Mouse (Mus musculus) inflammation-experienced regulatory T-cells, adult 6 months (primary cell): ENCODE results near the gene C2cd4c. TPM values are rescaled to one million over a fixed set of nuclear protein-coding genes. Genes with fewer than 3 reads are reported as not detected.

Experiments
- ATAC-seq: one replicate; pipeline ENCODE4 v1.8.0; 2017
- polyA plus RNA-seq, 3 experiments: library from polyadenylated mRNA; unstranded; fragments of 100-300 nt; shearing (Covaris generic); gene quantifications; one replicate each; pipeline ENCODE4 v1.2.1; 2017

Gene C2cd4c
- polyA plus RNA-seq, 3 experiments from 2014 or later, result not detected

DNA sequence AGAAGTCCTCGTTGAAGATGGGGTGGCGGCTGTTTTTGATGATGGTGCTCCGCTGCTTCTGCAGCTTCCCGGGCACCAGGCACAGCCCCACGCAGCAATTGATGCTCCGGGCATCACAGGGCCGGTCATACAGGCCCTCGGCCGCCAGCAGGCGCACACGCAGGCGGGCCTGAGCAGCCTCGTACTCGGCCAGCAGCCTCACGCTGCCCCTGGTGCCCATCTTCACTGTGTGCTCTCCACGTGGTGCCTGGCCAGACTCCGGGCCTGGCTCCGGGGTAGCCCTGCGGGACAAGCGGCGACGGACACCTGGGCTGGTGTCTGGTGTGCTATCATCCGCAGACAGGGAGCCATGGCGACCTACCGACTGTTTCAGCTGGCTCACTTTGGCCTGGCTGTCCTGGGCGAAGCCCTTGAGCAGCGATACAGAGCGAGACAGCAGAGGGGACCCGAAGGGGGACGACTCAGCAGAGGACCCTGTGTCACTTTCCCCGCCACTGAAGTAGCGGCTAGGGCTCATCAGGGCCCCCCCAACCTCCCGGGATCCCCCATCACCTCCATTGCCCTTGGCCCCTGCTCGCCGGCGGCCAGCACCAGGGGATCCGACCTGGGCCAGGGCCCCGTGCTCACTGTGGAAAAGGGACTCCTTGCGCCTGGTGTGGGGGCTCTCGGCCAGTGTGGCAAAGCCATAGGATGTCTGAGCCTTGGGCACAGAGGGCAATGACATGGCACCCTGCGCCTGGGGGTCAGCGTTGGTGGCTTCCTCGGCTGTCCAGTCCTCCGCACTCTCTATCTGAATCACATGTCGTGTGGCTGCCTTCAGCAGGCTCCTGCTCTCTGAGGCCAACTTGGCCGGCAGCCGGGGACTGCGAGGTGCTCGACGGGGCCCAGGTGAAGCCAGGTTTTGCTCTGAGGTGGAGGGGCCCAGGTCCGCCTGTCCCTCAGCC is 1.4 kb downstream of the C2cd4c start:
- no peak for ATAC-seq

DNA sequence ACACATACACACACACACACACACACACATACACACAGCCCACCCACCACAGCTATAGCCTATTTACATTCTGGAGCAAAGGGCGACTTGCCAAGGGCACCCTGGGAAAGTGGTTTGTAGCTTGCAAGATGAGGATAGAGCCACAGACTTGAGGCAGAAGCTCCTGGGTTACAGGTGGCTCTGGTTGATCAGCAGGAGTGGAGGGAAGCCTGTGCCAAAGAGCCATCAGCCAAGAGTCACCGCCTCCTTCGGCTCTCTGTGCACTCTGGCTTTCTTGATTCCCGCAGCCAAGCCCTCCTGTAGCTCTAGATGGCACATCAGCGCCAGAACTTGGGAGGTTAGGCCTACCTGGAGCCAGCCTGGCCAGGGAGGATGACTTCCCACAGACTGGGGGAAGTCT is 2.5 kb downstream of the C2cd4c start:
- ATAC-seq, result no peak

DNA sequence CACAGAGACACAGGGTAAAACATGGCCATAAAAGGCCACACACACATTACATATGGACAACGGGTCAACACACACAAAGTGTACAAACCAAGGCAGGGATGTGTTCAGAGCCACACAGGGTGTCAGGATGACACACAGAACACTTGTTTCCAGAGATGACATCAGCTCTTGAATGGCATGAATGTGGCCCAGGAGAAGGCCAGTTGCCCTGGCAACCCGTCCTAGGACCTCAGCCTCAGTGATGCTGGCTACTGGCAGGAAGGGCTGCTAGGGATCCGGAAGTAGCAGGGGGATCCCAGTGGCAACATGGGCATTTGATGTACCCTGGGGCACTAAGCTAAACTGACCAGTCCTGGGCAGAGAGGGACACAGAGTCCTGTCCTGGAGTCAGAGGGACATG is 4.5 kb downstream of the C2cd4c start:
- ATAC-seq, result no peak

DNA sequence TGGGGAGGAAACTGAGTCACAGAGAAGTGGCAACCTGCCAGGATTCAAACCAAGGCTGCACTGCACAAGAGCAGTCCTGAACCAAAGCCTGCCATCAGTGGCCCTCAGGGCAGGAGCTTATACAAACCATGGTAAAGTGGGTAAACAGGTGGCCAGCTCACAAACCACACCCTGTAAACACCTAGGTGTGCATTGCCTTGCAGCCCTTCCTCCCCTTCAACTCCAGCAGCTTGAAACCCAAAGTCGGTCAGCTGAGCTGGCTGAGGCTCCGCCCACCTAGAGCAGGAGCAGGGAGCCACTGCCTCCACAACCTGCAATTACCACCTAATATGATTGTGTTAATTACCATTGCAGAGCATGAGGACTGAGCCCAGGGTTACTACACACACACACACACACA is 5.9 kb downstream of the C2cd4c start:
- ATAC-seq, result no peak

DNA sequence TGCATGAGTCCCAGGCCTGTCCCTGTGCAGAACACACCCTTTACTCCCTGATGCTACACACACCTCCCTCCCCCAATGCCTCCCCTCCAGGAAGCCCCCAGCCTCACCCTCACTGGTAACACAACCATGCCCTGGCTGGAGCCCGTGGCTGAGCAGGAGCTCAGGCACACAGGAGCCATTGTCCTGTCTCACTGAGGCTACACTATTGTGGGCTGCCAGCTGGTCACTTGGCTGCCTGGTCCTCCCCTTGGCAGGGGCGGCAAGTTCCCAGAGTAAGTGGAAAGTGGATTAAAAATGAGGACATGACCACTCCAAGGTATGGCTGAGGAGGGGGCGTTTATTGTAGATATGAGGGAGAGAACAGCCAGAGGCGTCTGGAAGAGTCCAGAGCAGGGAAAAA is 7.3 kb downstream of the C2cd4c start:
- no peak for ATAC-seq

DNA sequence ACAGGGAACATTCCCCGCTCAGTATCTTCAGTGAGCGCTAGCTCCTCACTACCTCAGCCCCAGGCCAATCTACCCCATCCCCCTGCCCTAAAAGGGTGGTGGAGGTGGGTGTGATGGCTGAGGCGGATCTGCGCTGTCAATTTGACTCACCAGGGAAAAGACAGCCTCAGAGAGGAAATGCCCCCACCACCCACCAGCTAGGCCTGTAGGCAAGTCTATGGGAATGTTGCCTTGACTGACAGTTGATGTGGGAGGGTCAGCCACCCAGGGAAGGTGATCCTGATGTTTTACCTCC is 15.9 kb downstream of the C2cd4c start:
- no peak for ATAC-seq

DNA sequence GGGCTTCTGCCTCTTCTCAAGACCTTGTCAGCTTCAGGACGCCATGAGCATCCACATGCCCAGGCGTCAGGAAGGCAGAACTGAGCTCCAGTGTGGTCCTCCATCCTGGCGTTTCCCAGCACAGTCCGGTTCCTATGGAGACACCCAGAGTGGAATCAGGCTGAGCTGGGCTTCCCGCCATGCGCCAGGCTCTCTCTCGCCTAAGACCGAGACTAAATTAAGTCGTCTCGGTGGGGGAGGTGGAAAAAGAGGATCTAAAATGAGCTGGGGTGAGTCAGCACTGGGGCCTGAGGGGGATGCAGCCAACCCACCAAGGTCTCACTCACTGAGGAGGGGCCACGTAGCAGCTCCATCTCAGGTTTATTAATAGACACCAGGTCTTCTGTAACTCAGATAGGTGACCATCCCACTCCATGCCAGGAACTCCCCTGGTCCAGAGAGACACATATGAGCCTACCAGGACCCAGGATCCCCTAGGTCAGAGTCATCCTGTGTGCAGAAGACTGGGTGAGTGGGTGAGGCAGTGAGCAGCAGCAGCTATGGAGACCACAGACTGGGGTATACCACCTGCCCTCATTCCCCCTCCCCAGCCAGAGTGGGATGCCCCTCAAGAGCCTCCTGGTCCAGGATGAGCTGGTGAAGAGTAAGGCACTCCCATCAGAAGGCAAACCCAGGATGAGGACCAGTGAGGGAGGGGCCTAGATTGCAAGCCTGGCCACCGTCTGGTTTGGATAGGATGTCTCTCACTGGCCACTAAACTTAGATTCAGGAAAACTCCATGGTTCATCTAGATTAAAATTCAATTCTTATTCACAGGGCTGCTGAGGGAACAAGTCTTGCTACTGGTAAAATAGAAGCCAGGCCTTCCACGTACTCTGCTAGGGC is 16.5 kb downstream of the C2cd4c start:
- no peak for ATAC-seq

DNA sequence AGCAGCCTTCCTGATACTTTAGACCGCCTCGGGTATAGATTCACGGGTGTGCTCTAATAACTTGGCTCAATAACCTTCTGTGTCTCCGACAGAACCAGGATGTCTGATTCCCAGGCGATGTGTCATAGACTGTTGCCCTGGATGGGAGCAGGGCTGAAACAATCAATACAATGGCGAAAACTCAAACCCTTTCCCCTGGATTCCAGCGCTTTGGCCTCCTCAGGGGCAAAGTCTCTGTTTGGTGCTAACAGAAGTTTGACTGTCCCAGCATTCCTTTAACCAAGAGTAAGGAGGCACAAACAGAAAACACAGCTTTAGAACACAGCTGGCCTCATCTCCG is 18.3 kb downstream of the C2cd4c start:
- ATAC-seq, result no peak

DNA sequence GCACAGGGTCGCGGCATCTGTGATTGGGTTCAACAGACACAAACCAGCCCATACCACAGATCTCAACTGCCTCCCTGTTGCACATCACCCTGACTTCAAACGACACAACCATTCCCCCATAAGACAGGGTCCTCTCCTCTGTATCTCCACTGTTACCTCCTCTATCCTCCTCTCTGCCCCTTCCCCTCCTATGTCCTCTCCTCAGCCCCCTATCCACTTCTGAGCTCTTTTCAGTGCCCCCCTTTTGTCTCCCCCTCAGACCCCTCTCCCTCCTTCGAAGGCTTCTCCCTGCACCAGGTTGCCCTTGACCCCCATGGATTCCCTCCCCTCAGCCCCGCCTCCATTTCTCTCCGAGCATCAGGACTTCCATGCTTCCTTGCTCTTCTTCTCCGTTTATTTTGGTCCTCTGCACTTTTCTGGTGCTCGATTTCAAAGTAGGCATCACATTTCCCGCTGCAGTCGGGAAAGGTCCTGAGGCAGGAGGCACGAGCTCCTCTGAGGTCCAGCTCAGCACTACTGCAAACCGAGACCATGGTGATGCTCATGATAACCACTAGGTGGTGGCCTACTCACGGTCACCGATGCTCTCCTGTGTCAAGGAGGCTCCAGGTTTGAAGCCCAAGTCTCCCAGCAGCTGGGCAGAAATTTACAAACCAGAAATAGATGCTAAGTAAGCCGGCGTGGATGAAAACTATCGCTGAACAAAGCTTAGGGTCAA is 18.8 kb downstream of the C2cd4c start:
- peak; percentile 60 for ATAC-seq

DNA sequence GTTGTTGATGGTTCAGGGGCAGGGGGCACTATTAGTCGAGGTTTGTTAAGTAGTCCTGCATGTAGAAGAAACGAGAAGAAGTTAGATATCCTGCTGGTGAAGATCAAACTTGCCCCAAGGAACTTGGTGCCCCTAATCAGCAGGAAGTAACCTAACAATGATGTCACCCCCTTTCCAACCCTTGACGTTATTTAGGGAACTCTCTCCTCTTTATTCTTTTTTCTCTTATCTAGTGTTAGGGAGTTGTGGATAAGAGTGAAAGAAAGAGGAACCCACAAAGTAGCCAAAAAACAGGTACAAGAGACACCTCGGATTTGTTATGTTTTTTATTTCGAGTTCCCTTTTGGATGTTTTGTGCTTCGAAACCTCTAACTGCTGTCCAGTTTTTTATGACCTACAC is 19.7 kb downstream of the C2cd4c start:
- no peak for ATAC-seq

DNA sequence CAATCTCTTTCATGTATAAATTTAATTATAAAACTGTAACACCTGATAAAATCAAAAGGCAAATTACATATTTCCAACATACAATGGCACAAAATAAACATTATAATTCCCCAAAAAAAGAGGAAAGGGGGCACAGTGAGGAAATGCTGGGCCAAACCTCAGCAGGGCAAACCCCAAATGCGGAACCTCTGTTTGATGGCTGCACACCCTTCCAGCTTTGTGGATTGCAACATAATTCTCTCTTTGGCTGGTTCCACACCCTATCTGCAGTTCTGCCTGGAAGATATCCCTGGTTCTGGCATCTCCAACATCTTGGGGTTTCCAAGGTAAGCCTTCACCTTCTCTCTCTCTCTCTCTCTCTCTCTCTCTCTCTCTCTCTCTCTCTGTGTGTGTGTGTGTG is 23.1 kb downstream of the C2cd4c start:
- no peak for ATAC-seq

DNA sequence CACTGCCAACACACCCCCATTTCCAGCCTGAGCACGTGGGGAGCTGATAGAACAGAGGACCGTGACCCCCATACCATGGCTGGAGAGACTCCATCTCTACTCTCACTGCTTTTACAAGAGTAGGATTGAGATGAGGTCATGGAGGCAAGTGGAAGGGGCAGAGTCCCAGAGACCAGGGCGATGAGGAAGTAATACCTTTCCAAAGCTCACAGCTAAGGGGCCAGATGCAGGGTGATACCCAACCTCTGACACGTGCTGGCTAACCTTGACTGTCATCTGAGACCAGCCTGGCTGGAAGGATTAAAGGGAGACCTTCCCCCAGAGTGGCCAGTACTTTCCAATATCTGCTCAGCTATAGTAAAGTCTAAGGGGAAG is 26.1 kb downstream of the C2cd4c start:
- no peak for ATAC-seq

DNA sequence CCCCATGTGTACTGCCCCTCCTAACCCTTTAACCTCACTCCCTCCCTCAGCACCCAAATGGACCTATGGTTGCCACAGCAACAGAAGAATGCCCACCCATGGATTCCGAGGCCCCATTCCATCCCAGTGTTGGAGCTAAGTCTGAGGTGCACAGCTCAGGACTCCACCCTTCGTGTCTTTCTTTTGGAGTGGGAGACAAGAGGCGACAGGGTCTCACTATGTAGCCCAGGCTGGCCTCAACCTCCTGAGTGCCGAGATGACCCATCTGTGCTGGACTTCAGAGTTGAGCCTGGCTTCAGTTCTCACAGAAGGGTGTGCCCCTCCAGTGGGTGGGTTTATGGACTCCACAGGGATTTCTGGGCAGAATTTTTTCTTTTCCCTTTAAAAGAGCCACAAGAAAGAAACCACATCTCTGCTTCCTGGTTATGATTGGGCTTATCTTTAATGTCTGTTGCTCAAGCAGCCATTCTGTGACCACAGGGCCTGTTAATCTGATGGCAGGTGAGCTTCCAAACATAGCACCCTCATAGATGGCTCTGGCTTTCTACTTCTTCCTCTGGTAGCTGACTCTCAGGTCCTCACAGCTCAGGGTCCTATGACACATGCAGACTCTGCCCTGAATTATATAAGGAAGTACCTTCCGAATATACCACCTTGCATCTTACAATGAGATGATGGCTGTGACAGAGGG is 26.6 kb downstream of the C2cd4c start, which contains the start of gene Theg:
Gene Theg, minus strand, starts transcription at position 271 of the 691 bp plus-strand sequence.
- ATAC-seq, result no peak

DNA sequence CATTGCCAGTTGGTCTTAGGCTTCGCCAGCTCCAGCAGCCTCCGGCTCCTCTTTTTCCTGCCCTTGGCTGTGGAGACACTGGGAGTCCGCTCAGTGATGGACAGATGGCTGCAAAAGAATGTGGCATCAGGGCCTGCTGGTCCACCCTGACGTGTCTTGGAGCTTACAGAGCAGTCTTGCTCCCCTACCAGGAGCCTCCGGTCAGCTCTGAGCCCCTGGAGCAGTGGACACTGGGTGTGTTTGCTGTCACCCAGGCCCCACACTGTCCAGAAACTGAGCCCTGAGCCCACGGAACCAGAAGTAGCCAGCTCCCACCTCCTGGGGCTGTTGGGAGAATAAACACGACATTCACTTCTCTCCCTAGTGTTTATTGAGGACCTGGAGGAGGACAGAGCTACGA is 27.6 kb downstream of the C2cd4c start:
- ATAC-seq, result no peak

DNA sequence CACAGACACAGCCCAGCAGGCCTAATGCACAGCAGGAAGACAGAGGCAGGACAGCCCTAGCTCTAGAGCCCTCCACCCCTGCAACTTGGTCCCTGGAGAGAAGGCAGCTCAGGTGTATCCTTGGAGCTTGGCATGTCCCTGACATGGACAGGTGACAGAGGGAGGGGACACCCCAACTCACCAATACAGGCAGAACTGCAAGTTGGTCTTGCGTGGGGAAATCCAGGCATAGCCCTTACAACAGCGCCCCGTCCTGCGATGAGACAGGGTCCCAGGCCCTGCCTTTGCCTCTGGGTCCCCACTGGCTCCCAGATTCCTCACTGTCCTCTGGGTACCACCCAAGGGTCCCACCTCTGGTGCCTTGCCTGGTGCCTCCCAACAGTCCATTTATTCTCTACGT is 28.1 kb downstream of the C2cd4c start:
- ATAC-seq, result no peak

DNA sequence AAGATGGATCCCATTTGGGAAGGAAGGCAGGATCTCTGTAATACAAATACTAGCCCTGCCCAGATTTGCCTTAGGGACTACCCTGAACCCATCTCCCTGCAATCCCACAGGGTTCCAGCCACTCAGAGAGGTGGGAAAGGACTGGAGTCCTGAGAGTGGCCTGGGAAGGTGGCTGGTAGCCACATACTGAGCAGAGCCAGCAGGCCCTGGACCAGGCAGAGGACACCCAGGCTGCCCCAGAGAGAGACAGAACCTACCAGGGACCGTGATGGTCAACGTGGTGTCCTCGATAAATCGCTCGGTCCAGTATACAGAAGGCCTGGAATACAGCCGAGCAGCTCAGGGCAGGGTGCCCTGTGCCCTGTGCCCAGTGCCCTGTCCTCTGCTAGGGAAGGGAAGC is 28.7 kb downstream of the C2cd4c start:
- no peak for ATAC-seq

DNA sequence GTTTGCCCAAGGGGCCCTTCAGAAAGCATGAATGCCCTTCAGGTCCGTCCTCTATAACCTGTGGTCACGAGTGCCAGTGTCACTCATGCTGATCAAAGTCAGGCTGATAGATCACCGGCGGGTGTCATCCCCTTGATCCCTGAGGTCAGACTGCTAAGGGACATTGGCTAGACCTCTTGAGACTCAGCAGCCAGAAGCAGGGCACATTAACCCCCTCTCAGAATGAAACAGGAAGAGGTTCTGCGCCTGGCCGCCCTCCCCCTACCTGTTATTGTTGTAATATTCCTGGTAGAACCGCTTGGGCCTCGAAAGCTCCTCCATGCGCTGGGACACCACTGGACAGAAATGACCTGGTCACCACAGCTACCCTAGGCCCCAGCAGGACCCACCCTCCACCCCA is 29.4 kb downstream of the C2cd4c start:
- ATAC-seq, result no peak

DNA sequence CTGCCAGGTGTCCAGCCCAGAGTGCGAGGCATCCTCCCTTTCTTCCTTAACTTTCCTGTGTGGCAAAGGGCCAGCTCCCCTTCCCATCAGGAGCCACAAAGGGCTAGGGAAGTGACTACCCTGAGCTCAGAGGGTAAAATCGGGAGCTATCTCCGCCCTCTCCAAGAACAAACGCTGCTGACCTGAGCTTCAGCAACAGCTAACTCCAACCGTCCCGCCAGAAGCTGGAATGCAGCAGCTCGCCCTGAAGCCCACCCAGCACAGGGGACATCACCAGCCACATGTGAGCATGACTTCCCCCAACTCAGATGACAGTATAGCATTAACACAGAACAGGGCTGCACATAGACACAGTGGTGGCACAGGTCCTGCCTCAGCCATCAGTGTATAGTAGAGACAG is 29.8 kb downstream of the C2cd4c start:
- ATAC-seq, result no peak

DNA sequence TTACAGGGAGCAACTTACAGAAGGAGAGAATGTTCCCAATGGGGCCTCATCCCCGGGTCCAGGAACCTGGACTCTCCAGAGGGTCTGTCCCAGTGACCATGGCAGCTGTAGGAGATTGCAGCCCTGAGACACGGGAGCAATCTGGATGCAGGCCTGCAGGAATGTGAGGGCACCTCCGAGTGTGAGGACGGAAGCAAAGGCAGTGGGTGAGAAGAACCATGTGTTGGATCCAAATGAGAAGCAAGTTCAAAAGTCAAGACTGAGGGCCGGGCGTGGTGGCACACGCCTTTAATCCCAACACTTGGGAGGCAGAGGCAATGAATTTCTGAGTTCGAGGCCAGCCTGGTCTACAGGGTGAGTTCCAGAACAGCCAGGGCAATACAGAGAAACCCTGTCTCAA is 32.3 kb downstream of the C2cd4c start:
- no peak for ATAC-seq

DNA sequence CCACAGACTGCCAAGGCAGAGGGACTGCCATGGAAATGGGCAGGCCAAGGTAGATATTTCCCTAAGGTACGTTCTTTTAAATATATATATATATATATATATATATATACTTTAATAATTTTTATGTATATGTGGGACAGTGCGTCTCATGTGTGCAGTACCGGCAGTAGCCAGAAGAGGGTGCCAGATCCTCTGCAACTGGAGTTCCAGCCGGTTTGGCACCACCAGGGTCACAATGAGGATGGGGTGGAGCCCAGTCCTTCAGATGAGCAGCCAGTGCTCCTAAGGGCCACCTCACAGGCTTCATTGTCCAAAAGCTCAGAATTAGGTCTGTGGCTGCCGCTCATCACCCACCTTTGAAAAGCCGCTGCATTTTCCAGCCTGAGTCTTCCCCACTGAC is 33.0 kb downstream of the C2cd4c start:
- no peak for ATAC-seq

DNA sequence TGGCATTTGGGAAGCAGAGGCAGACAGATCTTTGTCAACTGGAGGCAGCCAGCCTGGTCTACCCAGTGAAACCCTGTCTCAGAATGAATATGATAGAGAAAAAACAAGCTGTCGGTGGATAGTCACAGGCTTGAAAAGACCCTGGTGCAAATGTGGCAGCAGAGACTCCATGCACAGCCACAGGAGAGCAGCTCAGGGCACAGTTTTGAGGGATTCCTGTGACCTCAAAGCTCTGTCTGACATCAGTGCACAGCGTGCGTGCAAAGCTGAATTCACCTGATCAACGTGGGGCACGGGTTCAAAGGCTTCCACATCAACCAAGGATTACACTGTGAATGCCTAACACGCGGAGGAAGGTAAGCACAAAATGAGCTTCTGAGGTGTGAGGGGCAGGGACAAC is 33.5 kb downstream of the C2cd4c start:
- ATAC-seq, result no peak

DNA sequence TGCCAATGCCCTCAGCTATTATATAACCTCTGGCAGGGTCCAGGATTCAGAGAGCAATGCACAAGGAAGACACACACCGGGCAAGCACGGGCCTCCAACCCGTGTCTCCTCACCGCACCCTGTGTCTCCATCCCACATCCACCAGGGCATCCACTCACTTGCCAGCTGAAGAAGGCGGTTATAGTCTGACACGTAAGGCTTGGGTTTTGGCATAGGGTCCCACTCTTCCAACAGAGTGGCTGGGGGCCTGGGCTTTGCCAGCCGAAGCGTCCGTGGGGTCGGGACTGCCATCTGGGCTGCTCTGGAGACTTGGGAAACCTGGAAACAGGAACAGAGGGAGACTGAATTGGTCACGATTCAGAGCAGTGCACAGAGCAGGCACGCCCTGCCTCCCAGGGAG is 34.0 kb downstream of the C2cd4c start:
- no peak for ATAC-seq

DNA sequence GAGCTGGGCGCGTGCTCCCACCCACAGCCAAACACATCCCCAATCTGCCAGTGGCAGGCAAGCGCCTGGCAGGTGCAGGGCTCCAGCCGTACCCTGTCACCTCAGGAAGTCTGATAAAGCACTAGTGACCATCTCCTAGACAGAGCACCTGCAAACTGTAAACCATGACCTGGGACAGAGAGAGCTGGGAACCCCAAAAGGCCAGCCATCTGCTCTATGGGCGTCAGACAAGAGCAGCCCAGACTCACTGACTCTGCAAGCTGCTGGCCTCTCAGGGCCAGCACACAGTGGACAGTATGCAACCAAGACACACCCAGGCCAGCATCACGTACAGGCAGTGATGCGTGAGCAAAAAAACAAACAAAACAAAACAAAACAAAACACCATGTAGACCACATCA is 34.9 kb downstream of the C2cd4c start:
- no peak for ATAC-seq
